Mouse (Mus musculus): ENCODE results near the gene Cacng4.

The Cacng4 gene

DNA sequence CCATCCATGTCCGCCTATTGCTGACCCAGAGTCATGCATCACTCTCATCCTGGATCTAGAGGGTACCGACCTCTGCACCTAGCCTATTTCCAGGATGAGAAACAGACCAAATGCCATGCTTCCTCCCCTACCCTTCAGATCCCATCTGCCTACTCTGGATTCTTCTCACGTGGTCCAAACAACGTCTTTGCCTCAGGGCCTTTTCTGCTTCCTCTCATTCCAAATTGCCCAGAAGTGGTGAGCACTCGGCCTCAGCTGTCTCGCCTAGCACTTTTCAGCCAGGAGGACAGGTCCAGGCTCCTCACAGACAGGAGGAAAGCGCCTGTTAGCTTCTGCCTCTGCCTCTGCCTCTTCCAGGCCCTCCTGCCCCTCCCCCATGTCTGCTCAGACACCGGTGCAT, 21.0 kb downstream of the Cacng4 start:
- DNase-seq (ENCODE audit: low read depth in 1 of 2, low spot score in 2 of 2): no peak

GRCm38 (mm10) chr11:107772002-107772401, 22.4 kb downstream of the Cacng4 start:
- DNase-seq (ENCODE audit: low read depth in 1 of 2, low spot score in 2 of 2): no peak

GRCm38 (mm10) chr11:107768361-107768760, 26.0 kb downstream of the Cacng4 start:
- no peak for DNase-seq (ENCODE audit: low read depth in 1 of 2, low spot score in 2 of 2)

DNA sequence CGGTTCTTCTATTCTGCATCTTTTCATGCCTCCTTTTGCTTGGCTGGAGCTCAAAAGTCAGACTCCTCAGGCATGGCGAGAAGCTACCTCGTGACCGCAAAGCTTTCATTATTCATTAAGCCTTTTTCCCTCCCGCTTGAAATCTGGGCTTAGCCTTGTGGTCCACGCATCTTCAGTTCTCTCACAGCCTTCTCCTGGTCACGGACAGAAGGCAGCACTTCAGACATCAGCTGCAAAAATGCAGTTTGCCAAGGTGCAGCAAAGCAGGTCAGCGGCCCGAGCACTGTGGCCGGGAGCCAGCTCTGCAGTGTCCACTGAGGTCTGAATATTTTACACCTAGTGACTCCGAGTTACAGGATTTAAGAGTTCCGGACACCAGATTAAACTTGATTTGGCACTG, 27.4 kb downstream of the Cacng4 start:
- DNase-seq (ENCODE audit: low read depth in 1 of 2, low spot score in 2 of 2): no peak

DNA sequence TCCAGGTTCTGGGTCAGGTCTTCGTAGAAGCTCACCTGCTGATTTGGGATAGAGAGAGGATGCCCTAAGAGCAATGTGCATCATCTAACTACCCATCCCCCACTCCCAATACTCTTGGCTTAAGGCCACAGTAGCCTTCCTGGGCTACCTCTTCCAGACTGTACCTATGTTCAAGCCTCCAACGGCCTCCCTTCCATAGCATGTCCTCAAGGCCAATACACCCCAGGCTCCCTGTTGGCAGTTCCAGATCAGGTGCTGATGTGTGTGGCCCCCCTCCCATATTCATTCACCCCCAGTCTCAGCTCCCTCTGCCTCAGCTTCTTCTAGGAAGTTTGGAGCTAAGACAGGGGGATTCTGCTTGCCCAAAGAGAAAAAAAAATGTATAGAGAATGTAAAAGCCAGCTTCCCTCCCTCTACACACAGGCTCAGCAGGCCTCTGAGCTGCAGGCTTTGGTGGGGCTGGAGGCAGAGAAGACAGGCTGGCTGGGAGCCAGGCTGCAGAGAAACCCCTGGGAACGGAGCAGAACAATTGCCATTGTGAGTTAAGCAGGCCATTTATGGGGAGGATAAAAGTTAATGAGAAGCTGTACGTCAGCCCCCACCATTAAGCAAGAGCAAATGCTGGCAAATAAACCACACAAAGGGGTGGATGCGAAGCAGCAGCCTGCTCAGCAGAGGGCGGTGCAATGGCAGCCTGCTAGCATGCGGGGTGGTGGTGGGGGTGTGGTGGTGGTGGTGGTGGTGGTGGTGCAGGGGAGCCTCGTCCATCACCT, 31.5 kb downstream of the Cacng4 start:
- DNase-seq (ENCODE audit: low read depth in 1 of 2, low spot score in 2 of 2): no peak

DNA sequence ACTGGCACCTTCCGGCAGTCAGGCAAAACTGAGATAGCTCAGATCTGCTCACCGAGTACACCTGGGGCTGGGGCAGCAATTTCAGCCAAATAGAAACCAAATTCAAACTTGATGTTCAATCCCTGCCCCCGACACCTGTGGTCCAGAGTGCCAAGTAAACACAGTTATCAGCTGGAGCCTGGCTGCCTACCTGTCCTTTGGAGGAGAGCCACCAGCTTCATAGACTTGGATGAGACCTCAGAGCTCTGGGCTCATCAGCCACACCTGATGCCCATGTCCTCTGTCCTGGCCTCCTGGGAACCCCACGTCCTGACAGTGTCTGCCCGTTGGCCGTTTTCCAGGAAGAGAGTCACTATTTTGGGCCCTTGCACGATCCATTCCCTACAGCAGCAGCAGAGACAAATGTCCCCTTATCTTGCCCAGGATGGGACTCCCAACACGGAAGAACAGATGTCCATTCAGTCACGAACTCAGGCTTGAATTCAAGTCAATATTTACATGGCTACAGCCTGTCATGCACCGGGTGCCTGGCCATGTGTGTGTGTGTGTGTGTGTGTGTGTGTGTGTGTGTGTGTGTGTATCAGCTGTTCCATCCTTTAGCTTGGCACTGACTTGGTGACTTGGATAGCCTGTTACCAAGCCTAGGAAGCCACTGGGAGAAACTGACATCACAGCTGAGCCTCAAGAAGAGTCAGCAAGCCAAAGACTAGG, 32.4 kb downstream of the Cacng4 start:
- no peak for DNase-seq (ENCODE audit: low read depth in 1 of 2, low spot score in 2 of 2)

GRCm38 (mm10) chr11:107760001-107760400, 34.4 kb downstream of the Cacng4 start:
- no peak for DNase-seq (ENCODE audit: low read depth in 1 of 2, low spot score in 2 of 2)

GRCm38 (mm10) chr11:107759516-107759915, 34.8 kb downstream of the Cacng4 start:
- no peak for DNase-seq (ENCODE audit: low read depth in 1 of 2, low spot score in 2 of 2)

- no peak for DNase-seq (ENCODE audit: low read depth in 1 of 2, low spot score in 2 of 2)
Measured at GRCm38 (mm10) chr11:107749114-107749513, 45.2 kb downstream of the Cacng4 start.

GRCm38 (mm10) chr11:107748243-107749035, 45.9 kb downstream of the Cacng4 start:
- no peak for DNase-seq (ENCODE audit: low read depth in 1 of 2, low spot score in 2 of 2)

DNA sequence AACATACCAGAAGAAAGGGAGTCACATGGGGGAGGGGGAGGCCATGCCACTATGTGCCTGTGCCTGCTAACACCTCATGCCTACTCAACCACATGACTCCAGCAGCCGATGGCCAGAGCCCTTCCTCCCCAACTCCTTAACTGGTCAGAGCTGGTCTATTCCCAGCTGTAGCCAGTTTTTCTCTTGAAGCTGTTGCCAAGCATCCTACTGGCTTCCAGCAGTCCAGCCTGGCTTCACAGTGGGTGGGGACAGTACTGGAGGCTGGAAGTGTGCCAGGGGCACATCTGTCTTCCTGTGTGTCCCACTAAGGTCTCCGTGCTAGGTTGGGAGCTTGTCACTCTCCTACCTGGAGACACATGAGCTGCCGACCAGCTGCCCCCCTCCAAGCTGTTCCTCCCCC, 51.3 kb downstream of the Cacng4 start:
- no peak for DNase-seq (ENCODE audit: low read depth in 1 of 2, low spot score in 2 of 2)

DNA sequence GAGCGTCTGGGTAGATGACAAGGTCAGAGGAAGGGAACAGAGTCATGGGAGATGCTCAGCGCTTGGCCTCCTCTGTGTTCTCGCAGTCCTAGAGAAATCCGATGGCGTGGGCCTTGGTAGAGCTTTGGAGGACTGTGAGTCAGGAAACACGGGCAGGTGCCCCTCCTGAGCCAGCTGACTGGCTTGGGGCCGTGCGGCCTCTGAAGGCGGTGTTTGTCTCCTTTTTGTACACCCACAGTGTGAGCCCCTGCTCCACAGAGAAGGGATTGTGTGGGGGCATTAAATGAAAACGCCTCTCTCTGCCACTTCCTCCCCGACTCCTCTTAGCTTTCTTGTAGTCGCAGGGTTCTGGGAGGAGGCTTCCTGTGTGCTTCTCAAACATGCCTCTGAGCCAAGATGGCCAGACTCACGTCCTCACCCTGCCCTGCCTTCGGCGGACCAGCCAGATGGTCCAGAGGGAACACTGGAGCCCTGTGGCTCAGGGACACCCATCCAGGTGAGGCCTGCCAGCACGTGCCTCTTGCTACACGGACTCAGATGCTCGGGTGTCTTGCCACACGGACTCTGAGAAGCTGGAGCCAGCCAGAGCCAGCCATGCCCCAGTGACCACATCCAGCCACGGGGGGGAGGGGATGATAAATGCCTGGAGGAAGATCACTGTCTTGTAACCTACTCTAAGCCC, 55.8 kb downstream of the Cacng4 start:
- no peak for DNase-seq (ENCODE audit: low read depth in 1 of 2, low spot score in 2 of 2)

- DNase-seq (ENCODE audit: low read depth in 1 of 2, low spot score in 2 of 2): no peak
Measured at GRCm38 (mm10) chr11:107737886-107738285, 56.5 kb downstream of the Cacng4 start.

GRCm38 (mm10) chr11:107734133-107734532, 60.2 kb downstream of the Cacng4 start:
- no peak for DNase-seq (ENCODE audit: low read depth in 1 of 2, low spot score in 2 of 2)

- DNase-seq (ENCODE audit: low read depth in 1 of 2, low spot score in 2 of 2): no peak
Measured at GRCm38 (mm10) chr11:107731498-107731897, 62.9 kb downstream of the Cacng4 start.

DNA sequence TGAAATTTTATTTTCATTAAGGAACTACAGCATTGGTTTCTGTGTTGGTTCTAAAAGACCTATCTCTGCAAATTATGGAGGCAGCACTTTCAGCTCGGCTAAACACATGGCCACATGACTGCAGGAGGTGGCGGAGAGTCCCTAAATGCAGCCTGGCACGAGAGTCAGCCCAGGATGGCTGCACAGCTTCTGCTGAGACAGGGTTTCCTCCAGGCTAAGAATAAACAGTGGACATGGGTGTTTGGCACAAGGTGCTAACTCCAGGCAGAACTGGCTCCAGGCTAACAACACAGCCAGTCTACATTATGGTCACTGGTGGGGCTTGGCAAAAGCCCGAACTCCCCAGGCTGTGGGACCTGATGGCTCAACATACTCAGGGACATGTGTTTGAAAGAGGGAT, 63.4 kb downstream of the Cacng4 start:
- no peak for DNase-seq (ENCODE audit: low read depth in 1 of 2, low spot score in 2 of 2)

DNA sequence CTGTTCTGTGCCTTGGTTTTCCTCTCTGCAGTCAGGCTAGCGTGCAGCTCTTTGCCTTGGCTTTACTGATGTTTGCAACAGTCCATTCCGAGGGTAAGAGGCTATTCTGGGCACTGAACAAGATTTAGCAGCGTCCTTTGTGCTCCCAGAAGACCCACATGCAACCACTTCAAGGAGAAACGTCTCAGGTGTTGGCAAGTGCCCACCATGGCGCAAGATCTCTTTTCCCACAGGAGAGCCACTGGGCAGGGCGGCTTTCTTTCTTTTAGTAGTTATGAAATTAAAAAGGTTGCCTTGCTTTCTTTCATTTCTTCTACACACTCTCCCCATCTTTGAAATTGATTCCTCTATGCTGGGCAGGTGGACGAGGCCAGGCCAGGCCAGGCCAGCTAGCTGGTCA, 65.2 kb downstream of the Cacng4 start:
- DNase-seq (ENCODE audit: low read depth in 1 of 2, low spot score in 2 of 2): no peak

DNA sequence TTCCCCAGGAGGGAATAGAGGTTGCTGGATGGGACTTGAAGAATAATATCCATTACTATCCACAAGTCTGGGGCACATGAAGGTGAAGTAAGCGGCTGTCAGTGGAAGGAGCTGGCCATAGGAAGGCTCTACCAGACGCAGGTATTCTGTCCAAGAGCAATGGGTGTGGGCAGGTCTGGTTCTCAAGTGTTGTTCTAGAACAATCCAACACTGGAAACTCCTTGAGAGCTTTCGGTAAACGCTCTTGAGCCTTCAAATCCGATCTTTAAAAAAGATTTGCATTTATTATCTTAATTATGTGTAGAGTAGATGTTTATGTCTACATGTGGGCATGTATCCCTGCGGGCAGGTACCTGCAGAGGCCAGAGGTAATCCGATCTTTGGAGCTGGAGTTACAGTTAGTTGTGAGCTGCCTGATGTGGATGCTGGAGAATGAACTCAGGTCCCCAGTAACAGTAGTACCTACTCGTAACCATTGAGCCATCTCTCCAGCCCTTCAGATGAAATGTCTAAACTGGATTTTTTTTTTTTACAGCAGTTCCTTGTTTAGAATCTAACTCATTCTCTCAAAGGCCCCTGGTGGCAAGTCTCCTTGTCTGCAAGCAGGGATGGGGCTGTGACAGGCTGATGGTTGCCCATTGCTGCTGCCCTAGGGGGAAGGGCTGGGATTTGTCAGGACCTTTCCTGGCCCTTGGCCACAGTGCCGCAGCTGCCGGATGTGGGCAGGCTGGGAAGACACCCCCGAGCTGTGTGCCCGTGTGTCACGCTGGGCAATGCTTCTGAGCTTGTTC, 66.1 kb downstream of the Cacng4 start:
- no peak for DNase-seq (ENCODE audit: low read depth in 1 of 2, low spot score in 2 of 2)

- DNase-seq (ENCODE audit: low read depth in 1 of 2, low spot score in 2 of 2): no peak
Measured at GRCm38 (mm10) chr11:107724603-107725002, 69.8 kb downstream of the Cacng4 start.

- no peak for DNase-seq (ENCODE audit: low read depth in 1 of 2, low spot score in 2 of 2)
Measured at GRCm38 (mm10) chr11:107721057-107721456, 73.3 kb downstream of the Cacng4 start.

Data from monocyte, adult 2 months (primary cell).